Mouse (Mus musculus): Measurements from ENCODE around the gene Kcnj15.

DNA sequence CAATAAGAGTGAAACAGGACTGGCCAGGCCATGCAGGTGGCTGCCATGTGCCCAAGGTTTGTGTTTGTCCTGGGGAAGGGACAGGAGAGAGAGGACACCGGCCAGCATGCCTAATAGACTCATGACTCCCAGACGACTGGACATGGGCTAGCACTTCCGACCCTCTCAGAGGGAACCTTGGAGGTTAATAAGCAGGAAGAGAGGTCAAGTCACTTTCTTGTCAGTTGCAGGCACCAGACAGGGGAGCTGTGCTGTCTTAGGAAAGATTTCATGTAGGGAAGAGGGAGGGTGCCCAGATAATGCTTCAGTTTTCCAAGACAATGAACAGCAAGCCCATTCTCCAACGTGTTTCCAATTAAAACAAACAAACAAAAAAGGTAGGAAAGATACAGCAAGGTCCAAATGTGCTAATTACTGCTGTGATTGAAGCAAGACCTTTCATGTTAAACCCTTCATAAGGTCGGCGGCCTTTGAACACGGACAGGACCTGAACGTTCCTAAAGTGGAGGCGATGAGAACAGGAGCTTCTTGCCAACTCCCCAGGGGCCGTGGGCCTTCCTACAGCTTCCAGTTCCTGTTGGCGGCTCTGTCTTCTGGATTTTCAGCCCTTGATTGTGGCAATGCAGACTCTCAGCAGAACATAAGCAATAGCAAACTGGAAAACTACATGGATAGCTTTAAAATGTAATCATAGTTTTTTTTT, 10.3 kb downstream of the Kcnj15 start:
- TF ChIP-seq CTCF (IDR thresholded peaks at IDR 0.05; ENCODE audit: low read depth) = no peak
- TF ChIP-seq EP300 (optimal IDR thresholded peaks at IDR 0.05) = no peak
